Mouse (Mus musculus): ENCODE measurements around the gene Galnt2.
A peak's percentile ranks its signal among the peaks of the same experiment; 100 is the strongest.

The Galnt2 gene

GRCm38 (mm10) chr8:124331094-124331493 lies 99.9 kb downstream of the Galnt2 start:
- DNase-seq: no peak

- no peak for DNase-seq
Observed at GRCm38 (mm10) chr8:124331706-124332105, 100.5 kb downstream of the Galnt2 start.

- DNase-seq: no peak
Observed at GRCm38 (mm10) chr8:124336302-124336701, 105.1 kb downstream of the Galnt2 start.

GRCm38 (mm10) chr8:124339742-124340141 lies 108.6 kb downstream of the Galnt2 start:
- DNase-seq: no peak

- DNase-seq: no peak
Observed at GRCm38 (mm10) chr8:124340360-124341068, 109.3 kb downstream of the Galnt2 start.

- no peak for DNase-seq
Observed at GRCm38 (mm10) chr8:124343151-124343550, 112.0 kb downstream of the Galnt2 start.

GRCm38 (mm10) chr8:124343991-124344390 lies 112.8 kb downstream of the Galnt2 start:
- no peak for DNase-seq

GRCm38 (mm10) chr8:124345098-124345497 lies 113.9 kb downstream of the Galnt2 start:
- no peak for DNase-seq

GRCm38 (mm10) chr8:124346852-124347523 lies 115.8 kb downstream of the Galnt2 start:
- peak; percentile 73 for DNase-seq

GRCm38 (mm10) chr8:124348087-124348486 lies 116.9 kb downstream of the Galnt2 start:
- no peak for DNase-seq

GRCm38 (mm10) chr8:124349663-124350062 lies 118.5 kb downstream of the Galnt2 start:
- DNase-seq: peak; percentile 86

- DNase-seq: no peak
Observed at GRCm38 (mm10) chr8:124351636-124352035, 120.4 kb downstream of the Galnt2 start.

GRCm38 (mm10) chr8:124360911-124361310 lies 129.7 kb downstream of the Galnt2 start:
- DNase-seq: no peak

- DNase-seq: no peak
Observed at GRCm38 (mm10) chr8:124361773-124362427, 130.7 kb downstream of the Galnt2 start.

GRCm38 (mm10) chr8:124362589-124362988 lies 131.4 kb downstream of the Galnt2 start:
- no peak for DNase-seq

GRCm38 (mm10) chr8:124363337-124363736 lies 132.1 kb downstream of the Galnt2 start:
- DNase-seq: no peak

GRCm38 (mm10) chr8:124368213-124368612 lies 137.0 kb downstream of the Galnt2 start:
- DNase-seq: peak; percentile 78

- peak; percentile 19 for DNase-seq
Observed at GRCm38 (mm10) chr8:124370422-124371183, 139.4 kb downstream of the Galnt2 start.

GRCm38 (mm10) chr8:124371410-124372123 lies 140.4 kb downstream of the Galnt2 start:
- DNase-seq: peak; percentile 19

GRCm38 (mm10) chr8:124373753-124374152 lies 142.6 kb downstream of the Galnt2 start:
- DNase-seq: peak; percentile 3

GRCm38 (mm10) chr8:124375168-124375567 lies 144.0 kb downstream of the Galnt2 start:
- DNase-seq: peak; percentile 18

- DNase-seq: peak; percentile 13
Observed at GRCm38 (mm10) chr8:124375727-124376126, 144.5 kb downstream of the Galnt2 start.
